Mouse (Mus musculus) left cerebral cortex, adult 18-20 months (tissue): ENCODE measurements around the gene Svs3b. TPM values are rescaled to one million over a fixed set of nuclear protein-coding genes. Genes with fewer than 3 reads are reported as not detected.
"Not testable (repeated sequence)": the region's sequence is repeated elsewhere in the genome, so short reads cannot be mapped to it uniquely, and the experiment has no call there.

Source experiments
- DNase-seq, 2 experiments: peaks; one replicate each; pipeline ENCODE4 v3.0.0; 2021 to 2022; ENCODE audit warnings: low spot score in 2 of 2, mixed read lengths in 1 of 2
- long read RNA-seq, 2 experiments: library from polyadenylated mRNA; stranded (forward); transcript quantifications; one replicate each; pipeline ENCODE4 v2.0.0; 2021
- total RNA-seq, 2 experiments: library from RNA; stranded (reverse); gene quantifications; 2 replicates each; pipeline ENCODE4 v1.2.3; 2021

The Svs3b gene
- not detected for total RNA-seq
- long read RNA-seq, experiment 1: 0 reads
- long read RNA-seq, experiment 2: 0 reads

DNA sequence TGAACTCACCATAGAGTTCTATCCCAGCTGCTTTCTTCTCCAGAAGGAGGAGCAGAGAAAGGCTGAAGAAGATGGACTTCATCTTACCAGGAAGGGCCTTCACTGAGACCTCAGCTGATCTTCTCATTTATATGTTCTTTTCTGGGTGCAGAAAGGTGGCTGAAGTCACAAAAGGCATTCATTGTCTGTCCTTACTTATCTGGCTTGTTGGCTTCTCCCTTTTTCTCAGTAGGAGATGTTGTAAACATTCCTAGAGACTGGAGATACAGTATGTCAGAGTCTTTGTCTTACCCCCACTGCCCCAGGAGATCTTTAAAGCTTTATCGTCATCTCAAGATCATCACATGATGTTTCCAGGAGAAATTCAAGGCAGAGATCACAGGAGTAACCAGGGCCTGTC, at the start of gene Svs3b:
Gene Svs3b, minus strand, starts transcription at position 101 of the 400 bp plus-strand sequence.
- not testable (repeated sequence) for DNase-seq

DNA sequence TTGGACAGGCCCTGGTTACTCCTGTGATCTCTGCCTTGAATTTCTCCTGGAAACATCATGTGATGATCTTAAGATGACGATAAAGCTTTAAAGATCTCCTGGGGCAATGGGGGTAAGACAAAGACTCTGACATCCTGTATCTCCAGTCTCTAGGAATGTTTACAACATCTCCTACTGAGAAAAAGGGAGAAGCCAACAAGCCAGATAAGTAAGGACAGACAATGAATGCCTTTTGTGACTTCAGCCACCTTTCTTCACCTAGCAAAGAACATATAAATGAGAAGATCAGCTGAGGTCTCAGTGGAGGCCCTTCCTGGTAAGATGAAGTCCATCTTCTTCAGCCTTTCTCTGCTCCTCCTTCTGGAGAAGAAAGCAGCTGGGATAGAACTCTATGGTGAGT, 32.5 kb upstream of the Svs3b start, which contains the start of gene Svs3a:
Gene Svs3a, plus strand, starts transcription at position 301 of the 400 bp plus-strand sequence.
- DNase-seq: not testable (repeated sequence)

DNA sequence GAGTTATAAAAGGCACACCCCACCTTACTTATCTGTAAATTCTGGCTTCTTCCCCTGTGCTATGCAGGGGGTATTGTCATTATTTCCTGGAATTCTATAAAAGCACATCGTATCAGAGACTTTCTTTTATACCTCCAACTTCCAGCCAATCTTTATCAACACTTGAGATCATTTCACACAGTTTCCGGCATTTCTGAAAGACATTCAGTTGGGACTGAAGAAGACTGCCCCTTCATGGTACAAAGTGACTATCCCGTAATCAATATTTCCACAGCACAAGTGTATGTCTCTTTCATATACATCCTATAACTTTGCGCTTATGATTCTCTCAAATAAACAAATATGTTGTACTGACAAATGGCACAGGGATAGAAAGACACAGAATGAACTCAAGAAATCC, 21.9 kb upstream of the Svs3b start, which contains the start of gene Svs4:
Gene Svs4, minus strand, starts transcription at position 101 of the 400 bp plus-strand sequence.
- no peak for DNase-seq

DNA sequence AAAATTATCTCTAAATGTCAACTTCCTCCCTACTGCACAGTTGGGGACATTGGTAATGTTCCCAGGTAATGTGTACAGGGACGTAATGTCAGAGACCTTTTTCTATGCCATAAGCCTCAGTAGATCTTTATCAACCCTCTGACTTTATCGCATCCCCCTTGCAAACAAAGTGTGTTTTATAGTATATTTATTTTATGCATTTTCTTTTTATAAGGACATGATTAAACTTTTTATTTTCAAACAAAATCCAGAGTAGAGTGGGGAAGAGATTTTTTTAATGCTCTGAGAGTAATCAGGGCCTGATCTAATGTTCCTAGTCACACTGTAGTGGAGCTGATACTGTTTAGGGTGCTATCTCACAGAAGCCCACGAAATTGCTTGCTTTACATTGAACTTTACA, 18.1 kb downstream of the Svs3b start, which contains the start of gene Svs2:
Gene Svs2, minus strand, starts transcription at position 101 of the 400 bp plus-strand sequence.
- DNase-seq: no peak

DNA sequence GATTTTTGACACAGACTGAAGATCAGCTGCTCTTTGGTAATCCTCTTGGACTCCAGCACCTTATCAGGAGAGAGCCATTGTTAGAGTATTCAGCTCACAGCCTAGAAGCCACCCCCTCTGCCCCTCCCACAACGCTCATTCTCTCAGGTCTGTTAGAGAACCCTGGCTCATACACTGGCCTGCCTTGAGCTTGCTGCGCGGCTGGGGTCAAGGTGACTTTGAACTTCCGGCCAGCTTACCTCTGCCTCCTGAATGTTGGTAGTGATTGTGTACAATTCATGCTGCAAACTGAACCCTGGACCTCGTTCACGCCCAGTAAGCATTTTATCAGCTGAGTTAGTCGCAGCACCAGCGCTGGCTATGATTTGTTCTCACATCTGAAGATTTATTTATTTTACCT, 23.8 kb downstream of the Svs3b start:
- no peak for DNase-seq

DNA sequence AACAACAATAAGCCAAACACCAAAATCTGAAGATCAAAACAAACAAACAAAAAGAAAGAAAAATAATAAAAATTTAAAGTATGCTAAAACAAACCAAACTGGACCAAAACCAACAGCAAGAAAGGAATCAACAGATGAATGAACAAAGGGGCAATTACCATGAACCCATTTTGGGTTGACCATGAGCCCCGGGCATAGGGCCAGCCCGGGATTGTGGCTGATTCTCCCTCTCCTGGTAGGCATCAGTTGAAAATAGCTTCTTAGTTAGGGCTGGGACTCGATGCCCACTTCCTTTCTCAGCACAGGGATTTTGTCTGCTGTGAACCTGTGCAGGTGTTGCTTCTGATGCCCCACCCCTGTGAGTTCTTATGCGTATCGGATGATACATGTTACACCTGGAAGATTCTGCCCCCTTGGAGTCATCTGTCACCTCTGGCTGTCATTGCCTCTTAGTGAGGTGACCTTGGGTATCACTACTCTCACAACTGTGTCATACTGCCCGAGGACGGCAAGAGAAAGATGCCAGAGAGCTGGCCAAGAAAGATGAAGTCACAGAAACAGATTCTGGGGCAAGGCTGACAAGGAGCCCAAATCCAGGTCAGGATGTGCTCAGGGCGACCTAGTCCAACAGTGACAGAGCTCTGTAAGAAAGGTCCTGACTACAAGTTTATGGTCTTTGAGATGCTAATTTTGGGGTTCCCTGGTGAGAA, 27.9 kb downstream of the Svs3b start:
- DNase-seq: no peak

DNA sequence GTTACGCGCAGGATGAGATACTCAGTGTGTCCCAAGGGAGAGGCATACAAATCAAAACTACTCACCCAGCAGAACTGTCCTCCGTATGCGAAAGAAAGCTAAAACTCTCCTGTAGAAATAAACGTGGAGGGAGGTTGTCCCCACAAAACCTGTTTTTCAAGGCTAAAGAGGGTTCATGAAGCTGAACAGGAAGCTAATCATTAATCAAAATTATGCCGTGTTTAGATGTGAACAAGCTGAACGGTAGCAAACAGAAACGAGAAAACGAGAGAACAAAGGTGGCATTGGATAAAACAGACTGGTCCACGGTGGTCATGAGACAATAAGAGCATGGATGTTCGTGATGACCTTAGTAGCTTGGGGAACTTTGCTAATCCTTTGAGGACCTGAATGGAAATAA, 34.9 kb downstream of the Svs3b start, which contains the start of gene Wfdc15b:
Gene Wfdc15b, minus strand, starts transcription at position 139 of the 400 bp plus-strand sequence.
- DNase-seq: no peak

DNA sequence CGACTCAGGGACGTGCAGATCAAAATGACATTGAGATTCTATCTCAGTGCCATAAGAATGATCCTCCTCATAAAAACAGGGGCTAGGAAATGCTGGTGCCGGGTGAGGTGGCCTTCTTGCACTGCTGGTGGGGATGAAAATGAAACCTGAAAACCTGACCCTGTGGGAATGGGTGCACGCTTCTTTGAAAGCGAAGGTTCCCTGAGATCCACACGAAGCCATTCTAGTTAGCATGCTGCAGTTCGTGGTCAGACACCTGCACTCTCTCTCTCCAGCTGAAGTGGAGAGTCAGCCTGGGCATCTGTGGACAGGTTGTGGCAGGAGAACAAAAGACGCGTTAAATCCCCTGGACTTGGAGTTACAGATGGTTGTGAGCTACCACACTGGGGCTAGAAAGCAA, 37.1 kb downstream of the Svs3b start:
- DNase-seq: no peak

DNA sequence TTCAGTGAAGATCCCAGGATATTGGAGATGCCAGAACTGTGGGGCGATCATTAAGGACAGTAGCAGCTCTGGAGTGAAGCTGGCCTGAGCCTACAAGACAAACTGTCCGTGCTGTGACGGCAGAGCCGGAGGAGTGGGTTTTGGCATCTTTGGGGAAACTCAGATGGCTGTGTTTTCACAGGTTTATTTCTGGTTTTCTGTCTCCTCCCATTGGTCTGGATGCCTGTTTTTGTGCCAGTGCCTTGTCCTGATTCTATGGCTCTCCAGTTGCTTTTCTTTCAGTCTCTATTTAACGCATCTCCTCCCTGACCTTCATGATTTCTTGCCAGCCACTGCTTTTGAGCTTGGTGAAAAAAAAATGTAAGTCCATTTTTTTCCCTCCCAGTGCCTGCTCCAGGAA, 43.7 kb downstream of the Svs3b start:
- peak; percentile 7 to 37 for DNase-seq

DNA sequence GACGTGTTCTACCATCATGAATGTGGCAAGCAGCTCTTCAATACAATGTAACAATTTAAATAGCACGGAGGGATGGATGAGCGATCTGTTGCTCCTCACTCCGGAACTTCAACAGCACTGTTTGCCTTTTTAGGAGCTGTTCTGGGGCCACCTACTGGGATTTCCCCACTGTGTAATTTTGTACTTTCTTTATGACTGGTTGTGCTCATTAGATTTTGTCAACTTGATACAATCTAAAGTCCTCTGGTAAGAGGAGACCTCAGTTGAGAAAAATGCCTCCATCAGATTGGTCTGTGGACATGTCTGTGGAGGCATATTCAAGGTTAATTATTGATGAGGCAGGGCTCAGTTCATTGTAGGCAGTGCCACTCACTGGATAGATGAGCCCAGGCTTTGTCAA, 45.5 kb downstream of the Svs3b start:
- no peak for DNase-seq

DNA sequence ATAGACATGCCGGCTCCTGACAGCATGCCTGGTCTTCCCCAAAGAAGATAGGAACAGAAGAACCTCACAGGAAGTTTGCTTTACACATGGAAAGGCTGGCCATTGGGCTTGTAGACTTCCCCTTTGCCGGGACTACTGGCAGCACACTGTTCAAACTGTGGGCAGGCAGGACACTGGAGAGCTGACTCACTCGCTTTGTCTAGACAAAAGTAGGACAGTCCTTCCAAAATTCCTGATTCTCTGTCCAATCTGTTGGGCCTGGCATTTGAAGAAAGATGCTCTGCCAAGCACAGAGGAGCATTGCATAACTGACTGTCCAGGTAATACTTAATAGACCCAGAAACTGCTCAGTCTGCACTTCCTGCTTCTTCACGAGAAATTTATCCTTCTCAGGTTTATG, 49.8 kb downstream of the Svs3b start:
- peak; percentile 14 to 33 for DNase-seq

DNA sequence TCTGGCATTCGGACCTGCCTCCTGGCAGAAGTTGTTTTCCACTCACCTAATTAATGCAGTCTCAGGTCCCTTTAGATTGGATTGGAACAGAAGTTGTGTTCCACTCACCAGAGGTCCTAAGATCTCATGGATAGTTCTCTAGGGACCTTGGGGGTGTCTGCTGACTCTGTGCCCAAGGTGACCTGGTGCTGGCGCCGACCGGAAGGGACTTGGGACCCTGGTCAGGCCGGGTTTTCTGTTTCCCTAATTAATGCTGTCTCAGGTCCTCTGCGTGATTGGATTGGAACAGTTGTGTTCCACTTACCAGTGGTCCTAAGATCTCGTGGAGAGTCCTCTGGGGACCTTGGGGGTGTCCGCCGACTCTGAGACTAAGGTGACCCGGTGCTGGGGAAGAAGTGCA, 50.4 kb downstream of the Svs3b start:
- not testable (repeated sequence) for DNase-seq

Other genes starting within 250 kb of the Svs3b start
- gene Pabpc1l, start 231.2 kb downstream of the Svs3b start, total RNA-seq: 1 to 10 TPM in 1 of 2 experiments, under 1 TPM in 1; 0.51 to 1.3 TPM
- gene Stk4, start 186.3 kb downstream of the Svs3b start, total RNA-seq: 10 to 100 TPM; 37.9 to 41.2 TPM
- gene Tomm34, start 185.5 kb downstream of the Svs3b start, total RNA-seq: 10 to 100 TPM; 88.4 to 88.7 TPM
- gene Kcns1, start 85.5 kb downstream of the Svs3b start, total RNA-seq: 10 to 100 TPM; 21.8 to 23.2 TPM
- not detected for gene Wfdc5, start 73.9 kb downstream of the Svs3b start, total RNA-seq
- not detected for gene Wfdc12, start 66.0 kb downstream of the Svs3b start, total RNA-seq
- not detected for gene Wfdc15a, start 56.5 kb downstream of the Svs3b start, total RNA-seq
- not detected for gene Wfdc15b, start 35.0 kb downstream of the Svs3b start, total RNA-seq
- not detected for gene Svs2, start 18.2 kb downstream of the Svs3b start, total RNA-seq
- gene Svs4, start 21.8 kb upstream of the Svs3b start, total RNA-seq: not detected
- gene Svs3a, start 32.6 kb upstream of the Svs3b start, total RNA-seq: not detected
- gene Svs6, start 60.1 kb upstream of the Svs3b start, total RNA-seq: not detected
- gene Svs5, start 76.1 kb upstream of the Svs3b start, total RNA-seq: not detected
- gene Slpi, start 132.5 kb upstream of the Svs3b start, total RNA-seq: under 1 TPM in 1 of 2 experiments, not detected in 1; 0.82 TPM
- under 1 TPM; 0.33 to 0.56 TPM for gene Rbpjl, start 146.5 kb upstream of the Svs3b start, total RNA-seq
- gene Matn4, start 148.5 kb upstream of the Svs3b start, total RNA-seq: 1 to 10 TPM; 8.4 to 8.5 TPM
- 10 to 100 TPM; 72.7 to 80.1 TPM for gene Sdc4, start 187.2 kb upstream of the Svs3b start, total RNA-seq
- gene Sys1, start 200.3 kb upstream of the Svs3b start, total RNA-seq: 10 to 100 TPM; 43.5 to 44.6 TPM
- 1 to 10 TPM; 2.0 to 6.4 TPM for gene Gm20458, start 204.3 kb upstream of the Svs3b start, total RNA-seq
- not detected for gene Trp53tg5, start 217.1 kb upstream of the Svs3b start, total RNA-seq
- 100 to 1,000 TPM; 108 to 126 TPM for gene Dbndd2, start 229.5 kb upstream of the Svs3b start, total RNA-seq
- 10 to 100 TPM; 83.0 to 89.2 TPM for gene Pigt, start 240.9 kb upstream of the Svs3b start, total RNA-seq